Mouse (Mus musculus): Measurements from ENCODE around the gene Rnaseh2a. TPM values are rescaled to one million over a fixed set of nuclear protein-coding genes. Genes with fewer than 3 reads are reported as not detected.

The Rnaseh2a gene
- 47.9 TPM for total RNA-seq (2023)

GRCm38 (mm10) chr8:84969241-84970134, at the start of gene Rnaseh2a, which contains the start of the genes Gm49661 and Prdx2:
TSS of gene Rnaseh2a (minus strand) at chr8:84969767.
TSS of gene Gm49661 (minus strand) at chr8:84969433.
TSS of gene Prdx2 (plus strand) at chr8:84969587.

GRCm38 (mm10) chr8:85014431-85014830, 44.9 kb upstream of the Rnaseh2a start, which contains the start of gene Best2:
TSS of gene Best2 (minus strand) at chr8:85014531.

GRCm38 (mm10) chr8:84990349-84990748, 20.8 kb upstream of the Rnaseh2a start, which contains the start of gene Hook2:
TSS of gene Hook2 (plus strand) at chr8:84990603.

GRCm38 (mm10) chr8:84978248-84978940, 8.8 kb upstream of the Rnaseh2a start, which contains the start of gene Junb:
TSS of gene Junb (minus strand) at chr8:84978718.

GRCm38 (mm10) chr8:84946528-84947240, 22.9 kb downstream of the Rnaseh2a start, which contains the start of gene Rtbdn:
TSS of gene Rtbdn (plus strand) at chr8:84946991.

GRCm38 (mm10) chr8:84936962-84937546, 32.5 kb downstream of the Rnaseh2a start, which contains the start of gene Mast1:
TSS of gene Mast1 (minus strand) at chr8:84937359.

GRCm38 (mm10) chr8:84908421-84909161, 61.0 kb downstream of the Rnaseh2a start, which contains the start of gene Dnase2a:
TSS of gene Dnase2a (plus strand) at chr8:84908560.

Other genes with a start within 250 kb of the Rnaseh2a start
- 9.3 TPM for gene G430095P16Rik, start 246.8 kb downstream of the Rnaseh2a start, total RNA-seq (2023)
- 5.2 TPM for gene Nfix, start 169.4 kb downstream of the Rnaseh2a start, total RNA-seq (2023)
- gene Dand5, start 146.9 kb downstream of the Rnaseh2a start, total RNA-seq (2023) = 4.1 TPM
- gene Gadd45gip1, start 138.2 kb downstream of the Rnaseh2a start, total RNA-seq (2023) = 18.2 TPM
- 63.9 TPM for gene Rad23a, start 129.1 kb downstream of the Rnaseh2a start, total RNA-seq (2023)
- 412 TPM for gene Calr, start 122.8 kb downstream of the Rnaseh2a start, total RNA-seq (2023)
- 72.0 TPM for gene Farsa, start 112.8 kb downstream of the Rnaseh2a start, total RNA-seq (2023)
- 2.4 TPM for gene Syce2, start 97.7 kb downstream of the Rnaseh2a start, total RNA-seq (2023)
- gene Gcdh, start 75.8 kb downstream of the Rnaseh2a start, total RNA-seq (2023) = 26.5 TPM
- not detected for gene Klf1, start 67.8 kb downstream of the Rnaseh2a start, total RNA-seq (2023)
- 10.5 TPM for gene Dnase2a, start 61.2 kb downstream of the Rnaseh2a start, total RNA-seq (2023)
- gene Mast1, start 32.4 kb downstream of the Rnaseh2a start, total RNA-seq (2023) = 0.09 TPM
- gene Rtbdn, start 22.8 kb downstream of the Rnaseh2a start, total RNA-seq (2023) = not detected
- gene Gm49661, start 334 bp downstream of the Rnaseh2a start, total RNA-seq (2023) = not detected
- 33.6 TPM for gene Prdx2, start 180 bp downstream of the Rnaseh2a start, total RNA-seq (2023)
- 1,294 TPM for gene Junb, start 9.0 kb upstream of the Rnaseh2a start, total RNA-seq (2023)
- 4.6 TPM for gene Hook2, start 20.8 kb upstream of the Rnaseh2a start, total RNA-seq (2023)
- not detected for gene Best2, start 44.8 kb upstream of the Rnaseh2a start, total RNA-seq (2023)
- gene Asna1, start 55.5 kb upstream of the Rnaseh2a start, total RNA-seq (2023) = 64.1 TPM
- 173 TPM for gene Trir, start 57.1 kb upstream of the Rnaseh2a start, total RNA-seq (2023)
- 75.7 TPM for gene Tnpo2, start 67.1 kb upstream of the Rnaseh2a start, total RNA-seq (2023)
- 7.7 TPM for gene Fbxw9, start 90.3 kb upstream of the Rnaseh2a start, total RNA-seq (2023)
- gene Gm5741, start 98.2 kb upstream of the Rnaseh2a start, total RNA-seq (2023) = not detected
- gene Dhps, start 102.0 kb upstream of the Rnaseh2a start, total RNA-seq (2023) = 88.6 TPM
- 52.7 TPM for gene Wdr83os, start 111.0 kb upstream of the Rnaseh2a start, total RNA-seq (2023)
- 13.4 TPM for gene Wdr83, start 111.5 kb upstream of the Rnaseh2a start, total RNA-seq (2023)
- gene Man2b1, start 113.5 kb upstream of the Rnaseh2a start, total RNA-seq (2023) = 94.9 TPM
- not detected for gene Zfp791, start 153.3 kb upstream of the Rnaseh2a start, total RNA-seq (2023)
- gene Cks1brt, start 182.2 kb upstream of the Rnaseh2a start, total RNA-seq (2023) = not detected